Mouse (Mus musculus): Measurements from ENCODE around the gene Katnal1.

Gene Katnal1

DNA sequence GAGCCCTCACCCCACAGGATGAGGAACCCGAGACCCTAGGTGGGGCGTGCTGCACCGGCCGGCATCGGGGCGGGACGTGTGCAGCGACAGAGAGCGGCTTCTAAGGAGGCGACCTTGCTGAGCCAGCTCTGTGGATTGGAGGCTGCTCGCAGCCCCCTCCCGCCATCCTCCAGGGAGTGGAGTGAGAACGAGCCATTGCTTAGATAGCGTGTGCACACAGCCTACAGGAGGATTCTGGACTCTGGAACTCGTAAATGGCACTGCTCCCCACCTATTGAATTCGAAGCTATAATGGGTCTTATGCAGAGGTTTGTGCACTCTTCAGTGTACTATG lies at the start of gene Katnal1:
Katnal1 (minus strand) TSS at position 205 of the 334 bp plus-strand sequence.
- no peak for DNase-seq

DNA sequence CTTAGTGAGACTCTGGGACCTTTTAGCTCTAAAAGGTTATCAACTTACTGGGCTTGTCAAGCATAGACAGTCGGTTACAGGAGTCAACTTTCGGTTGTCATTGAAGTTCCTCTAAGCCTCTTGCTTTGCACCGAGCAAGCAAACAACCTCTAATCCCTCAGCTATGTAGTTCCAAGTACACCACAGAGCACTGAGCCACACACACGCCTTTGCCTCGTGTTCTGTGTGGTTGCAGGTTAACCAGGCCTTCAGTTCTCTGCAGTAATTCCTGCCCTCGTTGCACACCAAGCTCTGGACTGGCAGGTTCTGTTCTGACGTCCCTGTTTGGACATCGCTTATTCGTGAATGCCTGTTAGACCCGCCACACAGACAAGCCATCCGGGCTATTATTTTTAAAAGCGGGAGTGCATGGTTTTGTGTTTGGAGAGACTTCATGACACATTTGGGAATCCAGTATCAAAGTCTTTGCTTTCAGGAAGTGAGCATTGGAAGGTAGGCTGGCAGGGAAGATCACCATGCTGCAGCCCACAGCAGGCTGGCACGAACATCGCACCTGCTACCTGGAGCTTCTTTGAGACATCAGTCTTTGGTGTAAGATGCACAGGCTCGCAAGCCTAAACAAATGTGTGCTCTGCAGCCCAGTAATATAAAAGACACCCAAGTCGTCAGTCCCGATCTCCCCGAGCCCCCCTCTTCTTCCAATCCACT lies 49.5 kb upstream of the Katnal1 start:
- DNase-seq, result no peak

DNA sequence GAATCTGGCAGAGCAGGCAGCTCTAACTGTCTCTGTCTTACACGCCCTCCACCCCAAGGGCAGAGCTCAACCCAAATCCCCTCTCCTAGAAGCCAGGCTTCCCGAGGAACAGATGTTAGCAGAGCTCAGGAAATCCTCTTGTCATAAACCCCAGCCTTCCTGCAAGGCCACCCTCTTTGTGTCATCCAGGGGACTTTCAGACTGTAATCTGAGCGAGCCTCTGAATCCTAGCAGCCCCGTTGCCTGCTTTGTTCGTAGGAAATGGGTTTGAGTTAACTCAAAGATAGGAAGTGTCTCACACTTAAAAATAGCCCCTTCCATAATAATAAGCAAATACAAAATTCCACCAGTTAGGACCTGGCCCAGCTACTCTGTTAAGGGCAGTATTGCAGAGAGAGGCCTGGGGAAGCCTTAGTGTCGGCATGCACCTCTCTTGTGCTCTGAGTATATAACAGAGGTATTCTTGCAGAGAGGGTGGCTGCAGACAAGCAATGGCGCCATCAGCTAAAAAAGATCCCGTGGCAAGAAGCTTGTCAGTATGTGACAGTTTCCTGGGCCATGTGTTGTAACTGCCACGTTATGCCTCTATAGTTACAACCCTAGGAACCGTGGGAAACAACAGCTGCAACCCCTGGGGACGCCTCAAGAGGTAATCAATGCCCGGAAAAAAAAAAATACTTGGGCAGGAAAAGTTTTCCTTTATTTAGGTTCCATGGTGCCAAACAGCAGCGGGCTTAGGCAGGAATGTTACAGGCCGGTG lies 48.8 kb upstream of the Katnal1 start:
- DNase-seq, result no peak

DNA sequence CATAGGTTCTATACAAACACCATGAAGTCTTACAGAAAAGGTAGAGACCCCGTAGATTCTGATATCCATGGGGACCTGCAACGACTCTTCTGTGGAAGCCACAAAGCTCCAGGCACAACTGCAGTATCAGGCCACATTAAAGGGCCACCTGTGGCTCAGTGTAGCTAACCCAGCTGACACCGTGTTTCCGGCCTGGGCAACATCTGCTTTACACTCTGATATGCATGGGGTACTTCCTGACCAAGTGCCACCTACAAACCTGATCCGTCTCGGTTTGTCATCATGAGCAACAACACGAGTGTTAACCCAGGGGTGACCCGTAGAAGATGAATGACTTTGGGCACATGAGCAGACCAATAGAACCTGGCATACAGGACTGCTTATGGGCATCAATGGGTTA lies 47.8 kb upstream of the Katnal1 start:
- no peak for DNase-seq

DNA sequence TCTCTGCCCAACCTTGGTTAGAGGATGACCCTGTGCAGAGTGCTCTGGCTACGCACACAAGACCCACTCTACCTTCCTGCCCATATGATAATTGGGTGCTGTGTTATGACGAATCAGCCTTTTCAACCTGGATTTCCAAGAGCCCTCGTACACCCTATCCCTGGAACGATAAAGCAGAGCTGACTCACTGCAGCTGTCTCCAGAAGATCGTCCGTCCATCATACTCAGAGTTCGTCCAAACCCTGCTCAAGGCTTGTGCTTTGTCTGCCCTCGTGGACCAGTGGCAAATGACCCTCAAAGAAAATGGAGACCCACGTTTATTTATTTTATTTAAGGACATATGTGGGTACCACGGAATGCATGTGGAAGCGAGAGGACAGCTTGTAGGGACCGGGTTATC lies 45.9 kb upstream of the Katnal1 start:
- DNase-seq, result no peak

DNA sequence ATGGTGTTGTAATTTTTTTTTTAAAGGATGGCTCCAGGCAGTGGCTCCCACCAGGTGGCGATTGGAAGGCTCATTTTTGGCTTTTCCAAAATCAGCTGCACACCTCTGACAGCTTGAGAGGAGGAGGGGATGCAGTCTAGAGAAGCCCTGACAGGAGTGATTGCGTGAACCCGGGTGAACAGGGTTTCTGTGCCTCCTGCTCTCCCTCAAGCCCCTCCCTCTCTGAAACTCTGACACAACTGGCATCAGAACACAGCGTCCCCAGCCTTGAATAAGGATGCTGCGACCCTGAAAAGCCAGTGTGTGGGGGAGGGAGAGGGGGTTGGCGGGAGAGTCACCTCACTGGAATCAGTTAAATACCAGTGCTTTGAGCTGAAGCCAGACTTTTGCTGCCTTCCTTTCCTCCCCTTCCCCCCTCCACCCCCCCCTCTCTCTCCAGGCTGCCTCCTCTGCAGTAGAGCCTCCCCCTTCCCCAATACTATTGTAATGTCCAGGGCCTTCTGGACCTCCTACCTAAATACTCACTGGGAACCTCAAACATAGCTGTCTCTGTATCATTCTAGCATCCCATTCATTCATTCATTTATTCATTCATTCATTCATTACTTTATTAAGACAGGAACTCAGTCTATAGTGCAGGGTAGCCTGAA lies 44.0 kb upstream of the Katnal1 start:
- DNase-seq, result no peak

DNA sequence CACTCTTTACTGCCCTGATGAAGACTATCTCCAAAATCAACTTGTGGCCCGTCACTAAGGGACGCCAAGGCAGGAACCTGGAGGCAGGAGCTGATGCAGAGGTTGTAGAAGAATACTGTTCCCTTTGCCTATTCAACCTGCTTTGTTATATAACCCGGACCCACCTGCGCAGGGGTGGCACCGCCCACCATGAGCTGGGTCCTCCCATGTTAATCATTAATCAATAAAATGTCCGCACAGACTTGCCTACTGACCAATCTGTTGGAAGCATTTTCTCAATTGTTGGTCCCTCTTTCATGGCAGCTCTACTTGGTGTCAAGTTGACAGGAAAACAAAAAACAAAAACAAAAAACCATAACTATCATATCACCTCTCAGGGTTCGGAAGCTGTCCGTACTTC lies 43.0 kb upstream of the Katnal1 start:
- no peak for DNase-seq

DNA sequence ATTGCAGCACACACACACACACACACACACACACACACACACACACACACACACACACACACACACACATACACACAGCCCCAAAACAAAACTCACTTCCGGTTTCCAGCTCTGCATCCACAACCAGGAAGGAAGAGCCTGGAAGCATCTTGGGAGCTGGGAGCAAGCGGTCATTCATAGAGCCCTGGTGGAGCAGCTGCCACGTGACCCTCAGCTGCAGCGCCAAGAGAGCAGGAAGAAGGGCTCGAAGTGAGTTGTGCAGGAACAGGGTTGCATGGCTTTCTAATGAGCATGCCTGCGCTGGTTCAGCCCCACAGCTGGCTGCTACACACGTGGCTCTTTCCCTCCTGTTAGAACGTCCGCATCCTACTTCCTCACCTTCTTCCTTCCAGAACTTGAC lies 40.5 kb upstream of the Katnal1 start:
- no peak for DNase-seq

DNA sequence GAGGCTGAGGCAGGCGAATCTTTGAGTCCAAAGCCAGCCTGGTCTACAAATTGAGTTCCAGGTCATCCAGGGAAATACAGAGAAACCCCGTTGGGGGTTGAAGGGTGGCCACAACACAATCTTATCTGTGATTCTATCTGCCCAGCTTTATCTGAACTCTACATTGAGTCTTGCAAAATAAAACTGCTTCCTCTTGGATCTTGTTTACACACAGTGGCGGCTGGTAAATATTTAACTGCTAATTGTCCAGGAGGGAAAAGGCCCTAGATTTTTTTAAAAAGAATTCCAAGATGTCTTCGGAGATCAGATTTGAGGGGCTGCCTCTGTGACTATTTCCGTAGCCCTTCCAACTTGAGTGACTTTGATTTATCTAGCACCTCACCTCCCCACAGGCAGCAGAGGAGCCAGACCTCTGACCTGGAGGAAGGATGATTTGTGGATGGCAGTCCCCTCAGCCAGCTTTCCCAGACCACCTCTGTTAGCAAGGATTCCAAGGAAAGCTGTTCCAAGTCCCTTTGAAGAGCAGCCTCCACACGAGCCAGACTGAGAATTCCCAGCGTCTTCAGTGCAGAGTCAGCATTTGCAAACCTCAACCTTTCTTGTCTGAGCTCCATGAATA lies 39.9 kb upstream of the Katnal1 start:
- no peak for DNase-seq

DNA sequence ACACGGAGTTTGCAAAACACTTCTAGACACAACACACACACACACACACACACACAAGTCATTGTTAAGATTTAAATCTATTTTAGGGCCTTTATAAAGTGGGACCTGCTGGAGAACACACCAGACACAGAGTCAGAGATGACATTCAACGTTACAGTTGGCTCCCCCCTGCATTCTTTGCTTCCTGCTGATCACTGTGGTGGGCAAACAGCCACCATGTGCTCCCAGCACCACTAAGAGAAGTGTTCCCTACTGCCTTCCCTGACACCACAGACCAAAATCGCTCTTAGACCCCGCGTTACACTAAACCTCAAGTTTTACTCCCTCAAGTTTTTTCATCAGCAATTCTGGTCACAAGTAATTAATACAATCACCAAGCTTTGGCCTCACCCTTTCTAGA lies 39.1 kb upstream of the Katnal1 start:
- DNase-seq, result no peak

DNA sequence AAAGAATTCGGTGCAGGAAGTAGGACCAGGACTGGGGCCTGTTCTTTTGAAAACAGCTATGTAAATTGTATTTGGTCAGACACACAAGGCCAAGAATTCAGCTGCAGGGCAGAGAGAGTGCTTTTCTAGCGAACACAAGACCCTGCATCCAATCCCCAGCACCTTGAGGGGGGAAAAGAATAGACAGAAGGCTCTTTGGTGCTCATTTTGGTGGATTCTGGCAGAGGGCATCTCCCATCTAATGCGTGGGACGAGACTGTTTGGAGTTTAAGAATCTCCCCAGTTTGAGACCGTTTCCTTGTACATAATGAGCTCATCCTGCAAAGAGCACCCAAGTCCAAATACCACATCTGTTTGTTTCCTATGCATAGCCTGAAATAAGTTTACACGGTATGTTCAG lies 37.3 kb upstream of the Katnal1 start:
- no peak for DNase-seq

DNA sequence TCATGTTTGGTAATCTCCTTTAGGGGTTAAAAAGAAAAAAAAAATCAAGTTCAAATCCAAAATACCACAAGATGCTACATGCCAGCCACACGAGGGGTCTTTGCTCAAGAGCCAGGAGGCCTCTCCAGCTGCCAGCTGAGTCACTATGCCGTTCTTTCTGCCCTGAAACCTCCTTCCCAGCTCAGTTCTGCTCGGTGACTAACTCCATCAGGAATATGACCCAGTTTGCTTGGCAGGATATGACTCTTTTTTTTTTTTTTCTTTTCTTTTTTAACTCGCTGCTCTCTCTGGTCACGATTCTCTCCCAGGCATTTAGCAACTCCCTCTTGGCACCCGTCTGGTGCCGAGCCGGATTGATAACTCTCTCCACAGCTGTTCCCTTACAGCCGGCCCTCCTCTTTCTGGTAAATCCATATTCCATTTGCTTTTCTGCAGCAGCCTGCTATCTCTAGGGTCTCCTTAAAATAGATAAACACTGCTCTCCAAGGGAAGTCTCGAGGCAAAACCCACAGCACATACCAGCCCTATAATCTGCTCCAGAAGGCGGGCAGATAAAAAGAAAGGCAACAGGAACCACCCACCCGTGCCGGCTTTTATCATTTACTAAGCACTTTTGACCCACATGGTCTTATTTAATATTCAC lies 36.7 kb upstream of the Katnal1 start:
- DNase-seq, result no peak

DNA sequence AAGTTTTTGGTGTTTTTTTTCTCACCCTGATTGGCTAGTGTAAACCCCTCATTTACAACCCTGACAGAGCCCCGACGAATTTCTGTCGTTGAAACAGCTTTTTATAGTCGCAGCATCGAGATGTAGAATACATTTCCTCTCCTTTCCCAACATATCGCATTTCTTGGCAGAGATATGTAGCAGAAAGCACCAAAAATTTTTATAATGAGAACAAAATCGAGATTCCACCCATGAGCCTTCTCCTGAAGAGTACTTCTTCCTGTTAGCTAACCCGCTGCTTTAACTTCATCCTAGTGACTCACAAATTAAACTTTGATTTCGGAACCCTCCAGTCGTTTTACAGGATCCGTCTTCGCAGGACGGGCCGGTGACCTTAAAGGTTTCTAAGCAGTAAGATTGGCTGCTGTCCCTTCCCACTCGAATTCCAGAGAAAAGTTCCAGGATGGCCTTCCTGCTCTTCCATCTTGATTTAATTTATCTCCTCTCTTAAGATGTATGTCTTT lies 36.0 kb upstream of the Katnal1 start:
- DNase-seq, result no peak

DNA sequence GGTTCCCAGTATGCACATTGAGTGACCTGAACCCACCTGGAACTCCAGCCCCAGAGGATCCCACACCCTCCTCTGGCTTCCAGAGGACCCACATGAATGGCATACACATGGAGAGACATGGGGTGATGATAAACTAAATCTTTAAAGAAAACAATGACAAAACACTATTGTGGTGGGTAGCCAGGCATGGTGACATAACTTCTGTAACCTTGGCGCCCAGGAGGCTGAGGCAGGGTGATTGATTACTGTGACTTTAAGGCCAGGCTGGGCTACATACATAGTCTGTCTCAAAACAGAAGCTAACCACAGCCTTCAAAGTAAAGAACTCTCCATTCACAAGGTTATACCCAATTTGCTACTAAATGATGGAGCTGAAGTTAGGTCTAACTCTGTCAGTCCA lies 35.1 kb upstream of the Katnal1 start:
- DNase-seq, result no peak

DNA sequence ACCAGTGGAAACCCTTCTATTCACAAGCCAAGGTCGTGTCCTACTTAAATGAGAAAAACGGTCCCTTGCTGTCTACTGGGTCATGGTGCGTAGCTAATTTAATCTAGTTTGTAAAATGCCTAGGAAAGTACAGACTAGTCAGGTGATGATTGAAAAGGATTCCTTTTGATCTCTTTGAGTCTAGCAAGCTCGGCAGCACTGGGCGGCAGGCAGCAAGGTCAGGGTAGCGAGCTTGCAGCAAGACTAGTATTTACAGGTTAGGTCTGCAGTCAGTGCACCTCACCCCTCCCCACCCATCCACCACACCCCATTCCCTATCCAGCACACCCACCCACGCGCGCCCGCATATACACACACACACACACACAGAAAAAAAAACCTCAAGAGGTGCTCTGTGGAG lies 31.1 kb upstream of the Katnal1 start:
- no peak for DNase-seq

DNA sequence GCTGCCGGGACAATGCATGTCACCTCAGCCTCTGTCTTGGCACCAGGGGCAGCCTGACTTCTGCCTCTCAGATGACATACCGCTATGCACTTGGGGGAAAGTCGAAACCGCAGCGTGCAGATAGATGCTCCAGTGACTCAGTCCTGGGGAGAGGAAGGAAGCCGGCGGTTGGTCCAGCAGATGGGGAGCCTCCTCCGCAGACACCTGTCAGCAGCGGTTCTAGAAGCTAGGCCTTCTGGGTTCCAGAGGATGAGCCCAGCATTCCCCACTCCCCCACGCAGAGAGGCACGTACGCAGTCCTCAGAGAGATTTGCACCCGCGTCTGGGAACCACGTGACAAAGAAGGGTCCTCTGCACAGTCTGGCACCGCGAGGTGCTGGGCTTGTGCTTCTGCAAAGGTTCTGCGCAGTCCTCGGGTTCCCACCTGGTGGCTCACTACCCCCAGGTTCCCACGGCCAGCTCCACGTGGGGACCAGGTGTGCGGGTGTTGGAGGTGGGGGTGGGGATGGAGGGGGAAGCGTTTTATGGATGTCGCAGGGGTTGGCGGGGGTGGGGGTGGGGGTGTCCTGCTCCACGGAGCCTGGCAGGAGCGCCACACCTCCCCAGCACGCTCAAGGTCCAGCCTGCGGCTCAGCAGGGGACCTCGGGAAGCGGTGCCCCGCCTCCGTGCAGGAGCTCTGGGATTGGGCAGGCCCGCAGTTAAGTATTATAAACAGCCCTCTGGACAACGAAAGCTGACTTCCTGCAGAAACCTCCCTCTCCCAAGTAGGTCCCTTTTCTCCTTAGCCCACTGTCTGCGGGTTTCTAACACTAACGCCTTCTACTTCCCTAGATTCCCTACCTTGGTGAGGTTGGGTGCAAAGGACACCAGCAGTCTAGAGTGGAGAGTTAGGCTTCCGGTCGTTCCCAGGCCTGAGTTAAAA lies 30.2 kb upstream of the Katnal1 start:
- DNase-seq, result peak; percentile 71

DNA sequence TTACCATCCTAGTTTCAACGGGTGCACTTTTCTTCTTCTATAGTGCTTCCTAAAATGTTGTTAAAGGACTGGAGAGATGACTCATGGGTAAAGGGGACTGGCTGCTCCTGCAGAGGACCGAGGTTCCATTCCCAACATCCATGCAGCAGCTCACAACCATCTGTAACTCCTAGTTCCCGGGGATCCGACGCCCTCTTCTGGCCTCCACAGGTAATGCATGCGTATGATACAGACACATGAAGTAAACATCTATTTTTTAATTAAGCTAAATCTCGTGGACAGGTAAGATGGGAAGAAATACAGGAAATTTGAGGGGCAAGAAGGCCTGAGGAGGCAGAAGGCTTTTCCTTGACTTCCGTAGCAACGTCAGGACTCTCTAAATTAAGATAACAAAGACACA lies 29.2 kb upstream of the Katnal1 start:
- DNase-seq, result peak; percentile 44

DNA sequence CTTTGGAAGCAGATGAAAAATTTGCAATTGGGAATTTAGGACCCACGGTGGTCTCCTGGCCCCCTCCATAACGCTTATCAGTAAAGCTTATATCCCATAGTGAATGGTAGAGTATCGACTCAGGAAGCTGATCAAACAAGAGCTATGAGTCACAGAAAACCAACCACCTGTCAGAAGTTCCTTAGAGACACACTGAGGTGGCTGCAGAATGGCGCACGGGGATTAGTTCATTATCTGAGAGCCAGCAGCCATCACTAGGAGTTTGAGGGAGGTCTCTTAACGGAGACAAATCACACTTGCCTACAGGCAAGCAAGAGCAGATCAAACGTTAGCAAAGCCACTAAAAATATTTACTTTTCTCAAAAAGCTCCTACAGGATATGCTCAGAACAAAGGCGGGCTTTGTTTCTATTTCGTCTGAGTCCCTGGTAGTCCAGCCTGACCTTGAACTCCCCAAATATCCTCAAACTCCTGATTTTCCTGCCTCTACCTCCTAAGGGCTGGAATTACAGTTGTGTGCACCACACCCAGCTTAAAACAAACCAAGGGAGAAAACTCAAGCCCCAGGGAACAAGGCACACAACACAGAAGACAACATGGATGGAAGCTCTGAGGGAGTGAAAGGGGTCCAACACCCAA lies 27.9 kb upstream of the Katnal1 start:
- DNase-seq, result no peak

DNA sequence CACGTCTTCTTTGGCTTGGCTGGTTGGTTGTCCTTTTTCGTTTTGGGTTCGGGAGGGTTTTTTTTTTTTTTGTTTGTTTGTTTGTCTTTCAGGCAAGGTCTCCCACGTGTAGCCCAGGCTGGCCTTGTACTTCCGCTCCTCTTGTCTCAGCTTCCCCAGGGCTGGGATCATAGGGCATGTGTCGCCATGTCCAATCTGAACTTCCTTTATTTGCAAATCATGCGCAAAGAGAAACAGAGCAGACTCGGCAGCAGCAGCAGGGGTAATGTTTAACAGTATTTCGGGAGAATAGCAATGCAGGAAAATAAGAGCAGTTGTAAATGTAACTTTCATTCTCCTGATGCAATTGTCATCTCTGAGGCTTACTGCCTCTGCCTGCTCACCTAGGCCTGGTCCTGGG lies 27.0 kb upstream of the Katnal1 start:
- no peak for DNase-seq

DNA sequence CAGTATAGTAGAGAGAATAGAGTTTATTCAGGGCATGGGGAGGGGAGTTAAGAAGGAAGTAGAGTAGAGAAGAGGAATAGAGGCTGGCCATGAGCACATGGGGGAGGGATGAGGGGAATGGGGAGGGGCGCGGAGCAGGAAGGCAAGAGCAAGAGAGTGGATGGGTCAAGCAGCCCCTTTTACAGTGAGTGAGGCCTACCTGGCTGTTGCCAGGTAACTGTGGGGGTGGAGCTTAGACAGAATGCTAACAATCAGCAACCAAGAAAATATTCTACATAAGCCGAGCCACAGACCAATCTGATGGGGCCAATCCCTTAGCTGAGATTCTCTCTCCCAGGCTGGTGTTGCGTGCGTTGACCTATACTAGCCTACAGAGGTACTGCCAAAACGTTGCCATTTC lies 26.5 kb upstream of the Katnal1 start:
- DNase-seq, result no peak

DNA sequence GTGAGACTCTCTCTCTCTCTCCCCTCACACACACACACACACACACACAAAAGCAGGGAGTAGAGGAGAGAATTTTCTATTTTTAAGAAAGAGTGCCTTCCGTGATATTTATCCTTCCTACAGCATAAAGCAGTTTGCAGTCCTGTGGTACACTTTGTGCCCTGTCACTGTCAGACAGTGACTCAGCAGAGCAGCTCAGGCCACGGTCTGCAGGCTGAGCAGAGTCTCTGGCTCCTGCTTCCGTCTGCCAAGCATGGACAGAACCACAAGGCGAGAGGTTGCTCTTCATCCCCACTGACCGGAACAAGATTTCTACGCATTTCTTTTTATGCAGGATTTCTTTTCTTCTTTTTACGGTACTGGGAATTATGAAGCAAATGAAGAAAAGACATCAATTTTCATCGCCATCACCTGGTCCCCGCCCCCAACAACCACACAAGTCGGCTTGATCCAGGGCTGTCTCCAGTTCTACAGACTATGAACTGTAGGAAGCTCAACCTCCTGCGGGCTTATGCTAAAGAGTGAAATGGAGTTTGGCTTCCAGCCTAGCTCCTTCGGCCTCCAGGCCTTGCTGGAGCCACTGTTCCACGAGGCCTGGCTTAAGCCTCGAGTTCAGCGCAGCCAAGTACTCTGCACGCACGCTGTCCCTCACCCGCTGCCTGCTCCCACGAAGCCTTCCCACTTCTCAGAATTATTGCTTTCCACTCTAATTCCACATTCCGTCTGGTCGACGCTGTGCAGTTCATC lies 25.4 kb upstream of the Katnal1 start:
- no peak for DNase-seq
